Mouse (Mus musculus) neural tube, embryonic 11.5 days (tissue): ENCODE data around the gene Pank4. TPM values are rescaled to one million over a fixed set of nuclear protein-coding genes. Genes with fewer than 3 reads are reported as not detected.

Experiments used
- ATAC-seq: fragments of 200-750 bp; cut with Nextera tagmentation; 2 replicates; pipeline ENCODE4 v1.8.0; 2017; ENCODE audit warnings: moderate number of reproducible peaks, mild to moderate bottlenecking, moderate TSS enrichment, moderate library complexity; ENCODE audit not compliant: insufficient read depth, low FRiP score, low TSS enrichment
- DNase-seq: peaks from one replicate; pipeline ENCODE4 v3.0.0-alpha.2; 2015; ENCODE audit warnings: low spot score
- H3K27ac ChIP-seq: fragments of 300-500 bp; sonication (generic); 2 replicates; pipeline ENCODE4 v1.5.1; 2014; ENCODE audit warnings: low read depth, mild to moderate bottlenecking, low read length
- H3K27me3 ChIP-seq: fragments of 300-500 bp; sonication (generic); 2 replicates; pipeline ENCODE4 v1.6.1; 2014; ENCODE audit warnings: mild to moderate bottlenecking, low read length, mixed read lengths; ENCODE audit not compliant: control insufficient read depth, insufficient read depth
- H3K36me3 ChIP-seq: fragments of 300-500 bp; sonication (generic); 2 replicates; pipeline ENCODE4 v1.6.1; 2014; ENCODE audit warnings: mild to moderate bottlenecking, low read length, moderate library complexity, mixed read lengths; ENCODE audit not compliant: control insufficient read depth, insufficient read depth
- H3K4me1 ChIP-seq: fragments of 300-500 bp; sonication (generic); 2 replicates; pipeline ENCODE4 v1.6.1; 2014; ENCODE audit warnings: low read length, mixed read lengths; ENCODE audit not compliant: control insufficient read depth, insufficient read depth
- H3K4me2 ChIP-seq: fragments of 300-500 bp; sonication (generic); 2 replicates; pipeline ENCODE4 v1.6.1; 2014; ENCODE audit warnings: low read depth, mild to moderate bottlenecking, moderate library complexity
- H3K4me3 ChIP-seq: fragments of 300-500 bp; sonication (generic); 2 replicates; pipeline ENCODE4 v1.5.1; 2014; ENCODE audit warnings: low read depth, low read length
- H3K9ac ChIP-seq: fragments of 300-500 bp; sonication (generic); 2 replicates; pipeline ENCODE4 v1.6.1; 2014; ENCODE audit warnings: mild to moderate bottlenecking, low read length
- H3K9me3 ChIP-seq: fragments of 300-500 bp; sonication (generic); 2 replicates; pipeline ENCODE4 v1.6.1; 2016; ENCODE audit warnings: low read length; ENCODE audit not compliant: control insufficient read depth
- WGBS: fragments of 180-500 bp; shearing (Covaris S2); extraction: QIAGEN DNeasy Blood & Tissue Kit; methylation state at CpG from one replicate; pipeline ENCODE4 v1.1.7; 2014; 5-methylcytosine and 5-hydroxymethylcytosine counted together
- polyA plus RNA-seq: library from polyadenylated mRNA; unstranded; fragments of >200 nt; fragmentation: Nextera tagmentation; extraction: Ambion mirVana; gene quantifications from 2 replicates; pipeline ENCODE4 v1.2.1, GENCODE M21; 2014

Pank4 gene
- polyA plus RNA-seq, 1 experiment from 2014 or later, result 38.2 TPM

DNA sequence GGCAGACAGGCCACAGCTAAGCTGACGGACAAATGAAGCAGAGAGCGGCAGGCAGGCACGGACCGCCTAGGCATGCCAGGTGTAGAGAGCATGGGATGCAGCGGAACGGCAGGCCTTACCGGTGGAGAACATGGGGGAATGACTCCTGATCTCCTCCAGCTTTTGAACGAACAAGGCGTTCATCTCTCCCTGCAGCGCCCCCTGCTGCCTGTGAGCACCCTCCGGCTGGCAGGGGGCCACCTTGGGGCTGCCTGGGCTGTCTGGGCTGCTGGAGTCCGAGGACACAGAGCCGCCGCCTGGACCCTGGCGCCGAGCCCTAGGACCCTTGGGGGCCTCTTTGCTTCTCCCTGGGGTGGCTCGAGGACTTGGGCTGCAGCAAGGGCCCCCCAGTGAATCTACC is 22.2 kb downstream of the Pank4 start:
- peaks cover 3% of the 10 kb centered on the region; the same call in 1 of the 2 replicates for H3K27me3 ChIP-seq
- no peaks in the 10 kb centered on the region for H3K9me3 ChIP-seq
- DNase-seq, result peak; percentile 80
- ATAC-seq, result no peak; the same call in 1 of the 2 replicates
- no peak overlapping the region for H3K27ac ChIP-seq
- peaks cover 7% of the 10 kb centered on the region; the same call in 1 of the 2 replicates for H3K4me1 ChIP-seq
- H3K36me3 ChIP-seq, result peaks cover 2% of the 10 kb centered on the region; the same call in 1 of the 2 replicates
- peak overlapping the region; percentile 14; the same call in 1 of the 2 replicates for H3K4me2 ChIP-seq
- WGBS, result 24% methylated on average over 17 of the region's 17 CpGs
- no peak overlapping the region for H3K4me3 ChIP-seq
- H3K9ac ChIP-seq, result peak overlapping the region; percentile 35; the same call in 1 of the 2 replicates

DNA sequence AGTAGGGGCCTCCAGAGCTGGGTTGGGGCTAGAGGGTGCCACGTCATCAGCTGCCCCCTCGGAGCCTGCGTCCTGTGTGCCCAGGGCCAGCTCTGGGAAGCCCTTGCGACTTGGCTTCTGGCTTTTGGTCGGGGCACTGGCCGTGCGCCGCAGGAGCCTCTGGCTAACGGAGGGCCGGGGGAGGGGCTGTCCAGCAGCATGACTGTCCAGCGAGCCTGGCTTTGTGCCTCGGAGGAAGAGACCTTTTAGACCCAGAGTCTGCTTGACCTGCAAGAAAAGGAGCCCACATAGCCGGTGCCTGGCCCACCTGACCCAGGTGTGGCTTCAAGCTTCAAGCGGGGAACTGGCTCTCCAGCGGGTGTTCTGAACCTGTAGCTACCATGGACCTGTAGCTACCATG is 22.8 kb downstream of the Pank4 start:
- no peak for ATAC-seq
- Histone ChIP-seq H3K4me3 (no peak overlapping the region), H3K27ac (no peak overlapping the region), H3K9ac (no peak overlapping the region), H3K36me3 (no peaks in the 10 kb centered on the region), H3K4me2 (no peak overlapping the region), H3K4me1 (peaks cover 7% of the 10 kb centered on the region; the same call in 1 of the 2 replicates), H3K27me3 (peaks cover 3% of the 10 kb centered on the region; the same call in 1 of the 2 replicates), H3K9me3 (no peaks in the 10 kb centered on the region)
- no peak for DNase-seq
- 67% methylated on average over 15 of the region's 15 CpGs for WGBS

DNA sequence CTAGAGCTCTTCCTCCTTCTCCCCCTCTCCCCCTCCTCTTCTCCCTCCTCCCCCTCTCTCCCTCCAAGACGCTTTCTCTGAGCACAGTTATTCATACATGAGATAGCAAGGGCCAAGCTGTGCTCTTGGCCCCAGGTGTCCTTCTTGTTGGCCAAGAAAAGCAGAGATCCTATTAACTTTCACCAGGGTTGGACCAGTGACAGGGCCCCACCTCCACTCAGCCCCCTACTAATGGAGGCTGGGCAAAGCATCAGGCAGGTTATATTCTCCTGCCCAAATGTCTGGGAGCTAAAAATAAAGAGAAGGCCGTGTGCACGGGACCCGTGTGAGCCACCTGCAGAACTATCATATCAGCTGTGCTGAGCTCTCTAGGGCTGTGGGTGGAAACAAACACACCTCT is 31.0 kb downstream of the Pank4 start:
- Histone ChIP-seq H3K9ac (no peak overlapping the region), H3K4me1 (no peaks in the 10 kb centered on the region), H3K9me3 (no peaks in the 10 kb centered on the region), H3K27me3 (0 out of 2 replicates have a peak, but pooled peaks cover 2% of the 10 kb centered on the region), H3K36me3 (no peaks in the 10 kb centered on the region), H3K4me3 (no peak overlapping the region), H3K4me2 (no peak overlapping the region), H3K27ac (no peak overlapping the region)
- WGBS, result 86% methylated on average over 4 of the region's 4 CpGs
- no peak for DNase-seq
- ATAC-seq, result no peak

DNA sequence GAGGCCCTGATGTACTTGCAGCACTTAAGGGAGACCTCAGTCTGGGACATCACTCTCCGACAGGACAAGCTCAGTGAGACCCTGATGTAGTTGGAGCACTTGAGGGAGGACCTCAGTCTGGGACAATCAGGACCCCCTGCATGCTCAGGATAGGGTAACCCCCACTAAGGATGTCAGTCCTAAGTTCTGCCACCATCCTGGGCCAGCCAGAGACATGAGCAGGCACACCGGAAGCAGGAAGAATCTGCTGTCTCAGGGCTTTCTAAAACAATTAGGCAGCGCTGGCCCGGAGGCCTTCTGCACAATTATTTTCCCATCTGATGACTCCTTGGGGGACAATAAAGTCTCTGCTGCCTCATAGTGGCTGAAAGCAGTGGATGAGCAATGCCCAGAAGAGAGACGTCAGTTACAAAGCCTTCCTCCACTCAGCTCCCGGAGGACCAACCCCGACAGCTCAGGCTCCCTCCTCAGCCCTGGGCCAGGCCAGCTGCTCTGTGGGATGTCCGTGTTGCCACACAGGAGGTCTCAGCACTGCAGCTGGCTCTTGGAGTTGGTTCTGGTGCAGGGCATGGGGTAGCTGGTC is 32.7 kb downstream of the Pank4 start:
- no peaks in the 10 kb centered on the region for H3K36me3 ChIP-seq
- H3K27me3 ChIP-seq, result 0 out of 2 replicates have a peak, but pooled peaks cover 2% of the 10 kb centered on the region
- DNase-seq, result peak; percentile 59
- no peak overlapping the region for H3K27ac ChIP-seq
- no peaks in the 10 kb centered on the region for H3K9me3 ChIP-seq
- 25% methylated on average over 8 of the region's 8 CpGs for WGBS
- no peak overlapping the region for H3K4me3 ChIP-seq
- H3K4me1 ChIP-seq, result no peaks in the 10 kb centered on the region
- ATAC-seq, result 0 out of 2 replicates have a peak, but pooled peaks have one; percentile 35
- no peak overlapping the region for H3K4me2 ChIP-seq
- no peak overlapping the region for H3K9ac ChIP-seq

- no peak for ATAC-seq
- Histone ChIP-seq H3K36me3 (no peaks in the 10 kb centered on the region), H3K4me2 (no peak overlapping the region), H3K9ac (no peak overlapping the region), H3K9me3 (no peaks in the 10 kb centered on the region), H3K4me3 (no peak overlapping the region), H3K27ac (no peak overlapping the region), H3K4me1 (no peaks in the 10 kb centered on the region), H3K27me3 (0 out of 2 replicates have a peak, but pooled peaks cover 2% of the 10 kb centered on the region)
- WGBS, result 80% methylated on average over 5 of the region's 5 CpGs
- no peak for DNase-seq
Observed at GRCm38 (mm10) chr4:154999379-154999778, 35.5 kb downstream of the Pank4 start.

GRCm38 (mm10) chr4:155005278-155005677 is 41.4 kb downstream of the Pank4 start:
- Histone ChIP-seq H3K9me3 (no peaks in the 10 kb centered on the region), H3K4me1 (no peaks in the 10 kb centered on the region), H3K9ac (no peak overlapping the region), H3K4me2 (no peak overlapping the region), H3K27ac (no peak overlapping the region), H3K27me3 (no peaks in the 10 kb centered on the region), H3K4me3 (no peak overlapping the region), H3K36me3 (no peaks in the 10 kb centered on the region)
- DNase-seq (no peak), ATAC-seq (no peak)
- WGBS, result 86% methylated on average over 3 of the region's 3 CpGs

DNA sequence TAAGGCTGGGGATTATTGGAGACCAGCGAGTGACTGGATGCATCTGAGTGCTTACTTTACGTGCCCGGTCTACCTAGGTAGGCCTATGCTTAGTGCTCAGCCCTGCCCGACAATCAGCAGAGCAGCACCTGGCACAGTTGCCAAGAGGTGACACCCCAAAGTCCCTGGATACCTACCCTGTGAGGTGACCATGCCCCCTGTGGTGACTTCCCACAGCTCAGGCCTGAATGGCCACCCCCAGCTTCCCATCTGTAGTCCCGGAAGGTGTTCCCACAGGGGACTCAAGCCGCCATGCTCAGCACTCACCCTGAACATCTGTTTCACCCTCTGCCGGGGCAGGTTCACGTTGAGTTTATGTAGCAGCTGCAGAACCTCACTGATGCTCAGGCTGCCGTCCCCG is 42.4 kb downstream of the Pank4 start:
- H3K9ac ChIP-seq, result no peak overlapping the region
- no peak overlapping the region for H3K27ac ChIP-seq
- H3K36me3 ChIP-seq, result no peaks in the 10 kb centered on the region
- H3K27me3 ChIP-seq, result no peaks in the 10 kb centered on the region
- H3K4me1 ChIP-seq, result no peaks in the 10 kb centered on the region
- no peak for DNase-seq
- no peak for ATAC-seq
- H3K4me3 ChIP-seq, result no peak overlapping the region
- H3K4me2 ChIP-seq, result no peak overlapping the region
- no peaks in the 10 kb centered on the region for H3K9me3 ChIP-seq
- 60% methylated on average over 10 of the region's 10 CpGs for WGBS

DNA sequence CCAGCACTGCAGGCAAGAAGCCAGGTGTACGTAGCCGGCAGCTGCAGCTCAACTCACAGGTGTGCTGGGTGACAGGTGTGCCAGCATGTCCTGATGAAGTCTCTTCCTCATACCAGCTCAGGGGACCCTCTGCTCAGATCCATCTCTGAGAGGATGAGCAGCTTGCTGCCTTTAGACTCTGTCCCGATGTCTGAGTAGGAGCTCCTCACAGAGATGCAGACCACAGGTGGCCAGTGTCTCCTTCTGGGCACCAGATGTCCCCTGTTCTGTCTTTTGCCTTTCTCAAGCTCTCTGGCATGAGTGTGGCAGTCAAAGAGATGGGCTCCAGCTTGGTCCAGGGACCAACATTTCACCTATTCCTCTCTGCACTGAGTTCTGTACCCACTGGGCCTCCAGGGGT is 43.7 kb downstream of the Pank4 start:
- DNase-seq (no peak), ATAC-seq (no peak)
- Histone ChIP-seq H3K4me2 (no peak overlapping the region), H3K4me3 (no peak overlapping the region), H3K9ac (no peak overlapping the region), H3K27ac (no peak overlapping the region), H3K4me1 (no peaks in the 10 kb centered on the region), H3K27me3 (no peaks in the 10 kb centered on the region), H3K9me3 (no peaks in the 10 kb centered on the region), H3K36me3 (no peaks in the 10 kb centered on the region)
- WGBS, result 87% methylated on average over 3 of the region's 3 CpGs

DNA sequence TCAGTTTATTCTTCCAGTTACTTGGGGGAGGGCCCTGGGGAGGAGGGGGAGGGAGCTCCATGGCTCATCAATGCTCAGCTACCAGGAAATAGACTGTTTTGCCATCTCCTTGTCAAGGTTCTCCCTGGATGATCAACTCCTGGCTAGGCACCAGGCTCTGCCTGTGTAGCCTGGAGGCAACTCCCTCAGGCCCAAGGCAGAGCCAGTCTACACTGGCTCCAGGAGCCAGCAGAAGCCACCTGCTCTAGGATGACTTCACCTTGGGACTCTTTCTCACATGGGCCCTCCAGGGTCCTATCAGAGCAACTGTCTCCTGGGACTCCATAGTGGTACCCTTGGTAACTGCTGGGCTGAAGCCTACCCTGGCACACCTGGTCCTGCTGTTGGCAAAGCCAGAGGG is 44.2 kb downstream of the Pank4 start:
- H3K9me3 ChIP-seq, result no peaks in the 10 kb centered on the region
- DNase-seq (no peak), ATAC-seq (no peak)
- H3K4me1 ChIP-seq, result no peaks in the 10 kb centered on the region
- H3K9ac ChIP-seq, result no peak overlapping the region
- no peak overlapping the region for H3K4me3 ChIP-seq
- H3K36me3 ChIP-seq, result no peaks in the 10 kb centered on the region
- H3K27ac ChIP-seq, result no peak overlapping the region
- no peak overlapping the region for H3K4me2 ChIP-seq
- H3K27me3 ChIP-seq, result no peaks in the 10 kb centered on the region
